8 mouse cellular contexts compared by ENCODE assay signal in the genomic region with DNA sequence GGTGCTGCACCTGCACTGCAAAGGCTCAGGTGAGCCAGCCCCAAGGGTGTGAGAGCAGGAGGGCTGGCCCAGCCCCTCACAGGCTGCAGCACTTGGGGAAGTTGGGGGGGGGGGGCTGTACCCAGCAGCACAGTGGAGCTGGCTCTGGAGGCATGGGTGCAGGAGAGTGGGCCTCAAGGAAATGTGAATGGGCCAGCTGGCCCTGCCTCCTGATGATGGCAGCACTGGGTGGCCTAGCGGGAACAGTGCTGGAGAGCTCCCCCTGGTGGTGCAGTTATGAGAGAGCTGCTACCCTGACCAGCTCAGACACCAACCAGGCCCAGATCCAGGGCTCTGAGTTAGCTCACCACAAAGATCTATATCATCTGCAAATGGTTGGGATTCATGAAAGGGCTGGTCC. TPM values are rescaled to one million over a fixed set of nuclear protein-coding genes. Genes with fewer than 3 reads are reported as not detected.
DNase-seq lines count a peak whose midpoint lies in the region; ATAC-seq and TF ChIP-seq lines count a peak whose summit lies in the region.

No protein-coding gene starts in this region.

- TF ChIP-seq POLR2A in embryonic fibroblast, embryonic 13.5 days (IDR thresholded peaks at IDR 0.05; ENCODE audit: low read depth, low read length), result no peak

- H3K4me2 ChIP-seq in heart, embryonic 11.5 days, result no peak overlapping the region
- H3K4me2 ChIP-seq in lung, postnatal 0 days (replicated peaks; ENCODE audit: low read depth, low read length), result no peak overlapping the region

- H3K27ac ChIP-seq in heart, embryonic 11.5 days (ENCODE audit: low read depth, low read length), result no peak overlapping the region
- H3K27ac ChIP-seq in embryonic fibroblast, embryonic 13.5 days (ENCODE audit: insufficient read depth, low read length), result no peak overlapping the region
- no peak overlapping the region for H3K27ac ChIP-seq in lung, postnatal 0 days (ENCODE audit: low read length)

- intact Hi-C loops in heart, postnatal 14 days (cut with DNase I), result no loop called here

- H3K4me3 ChIP-seq in heart, embryonic 11.5 days (ENCODE audit: low read depth, low read length), result no peak overlapping the region
- H3K4me3 ChIP-seq in embryonic fibroblast, embryonic 13.5 days (ENCODE audit: insufficient read depth, low read length), result no peak overlapping the region
- no peak overlapping the region for H3K4me3 ChIP-seq in lung, postnatal 0 days (ENCODE audit: low read depth, low read length)

- no peak for TF ChIP-seq EP300 in lung, postnatal 0 days (IDR thresholded peaks at IDR 0.05)

- no peak; the same call in 1 of the 2 replicates for ATAC-seq in heart, embryonic 11.5 days (replicated peaks; ENCODE audit: insufficient number of reproducible peaks, low FRiP score, low TSS enrichment)
- ATAC-seq in lung, postnatal 0 days, result peak; percentile 60

- H3K27me3 ChIP-seq in heart, embryonic 11.5 days (ENCODE audit: control insufficient read depth, insufficient read depth, low read length), result no peaks in the 10 kb centered on the region
- no peaks in the 10 kb centered on the region for H3K27me3 ChIP-seq in lung, postnatal 0 days (replicated peaks; ENCODE audit: insufficient read depth, low read length)

- peak; percentile 38 to 59 for DNase-seq in heart, adult 18-20 months
- DNase-seq in adrenal gland, postnatal 36 days, result peak; percentile 84 to 90
- peak; percentile 51 to 72 for DNase-seq in heart, postnatal 14 days
- DNase-seq in layer of hippocampus, adult 9-11 months, result peak; percentile 49
- peak; percentile 76 for DNase-seq in lung, postnatal 0 days (ENCODE audit: low spot score)
- peak; percentile 35 for DNase-seq in right cerebral cortex, postnatal 25 days

- H3K9ac ChIP-seq in heart, embryonic 11.5 days (ENCODE audit: low read depth, low read length), result no peak overlapping the region
- H3K9ac ChIP-seq in lung, postnatal 0 days (replicated peaks; ENCODE audit: low read depth), result no peak overlapping the region

- TF ChIP-seq CTCF in embryonic fibroblast, embryonic 13.5 days (IDR thresholded peaks at IDR 0.05; ENCODE audit: borderline replicate concordance, insufficient read depth, low read length), result peak; percentile 88
- TF ChIP-seq CTCF in lung, postnatal 0 days (IDR thresholded peaks at IDR 0.05), result peak; percentile 92

- no peaks in the 10 kb centered on the region for H3K36me3 ChIP-seq in heart, embryonic 11.5 days (ENCODE audit: control insufficient read depth, insufficient read depth, low read length)
- no peaks in the 10 kb centered on the region for H3K36me3 ChIP-seq in lung, postnatal 0 days (ENCODE audit: insufficient read depth, low read length)

- no peaks in the 10 kb centered on the region for H3K9me3 ChIP-seq in heart, embryonic 11.5 days (replicated peaks; ENCODE audit: control insufficient read depth, low read length)
- no peaks in the 10 kb centered on the region for H3K9me3 ChIP-seq in lung, postnatal 0 days (ENCODE audit: low read length)

- H3K4me1 ChIP-seq in heart, embryonic 11.5 days (ENCODE audit: control insufficient read depth, insufficient read depth, low read length), result 0 out of 2 replicates have a peak, but pooled peaks cover 2% of the 10 kb centered on the region
- H3K4me1 ChIP-seq in embryonic fibroblast, embryonic 13.5 days (ENCODE audit: control insufficient read depth, insufficient read depth, low read length), result no peaks in the 10 kb centered on the region
- H3K4me1 ChIP-seq in lung, postnatal 0 days (ENCODE audit: insufficient read depth, low read depth, low read length), result no peaks in the 10 kb centered on the region

- WGBS in heart, embryonic 11.5 days (ENCODE audit: insufficient replicate concordance), result 17% methylated on average over 1 of the region's 1 CpGs
- WGBS in lung, postnatal 0 days, result 14% methylated on average over 1 of the region's 1 CpGs

RNA-seq across cellular contexts. Expression of gene Bpifb9b, which starts 6.5 kb away (rescaled TPM):
- total RNA-seq in heart, adult 18-20 months (2021), result not detected
- polyA plus RNA-seq in heart, embryonic 11.5 days (2014; fragmentation: Nextera tagmentation; extraction: Ambion mirVana), result not detected in 2 replicates
- total RNA-seq in adrenal gland, postnatal 36 days (2021), result not detected
- not detected in 2 replicates for polyA plus RNA-seq in embryonic fibroblast, embryonic 13.5 days (2011; ENCODE audit: insufficient read length, low read depth, missing spikeins)
- total RNA-seq in heart, postnatal 14 days (2021), result not detected
- polyA plus RNA-seq in lung, postnatal 0 days (2015; fragmentation: Nextera tagmentation; extraction: Ambion mirVana), result not detected in 2 replicates

RNA-seq across cellular contexts. Expression of gene Bpifb9a, which starts 42.8 kb away (rescaled TPM):
- not detected for total RNA-seq in heart, adult 18-20 months (2021)
- polyA plus RNA-seq in heart, embryonic 11.5 days (2014; fragmentation: Nextera tagmentation; extraction: Ambion mirVana), result not detected in 2 replicates
- total RNA-seq in adrenal gland, postnatal 36 days (2021), result not detected
- polyA plus RNA-seq in embryonic fibroblast, embryonic 13.5 days (2011; ENCODE audit: insufficient read length, low read depth, missing spikeins), result not detected in 2 replicates
- total RNA-seq in heart, postnatal 14 days (2021), result not detected
- polyA plus RNA-seq in lung, postnatal 0 days (2015; fragmentation: Nextera tagmentation; extraction: Ambion mirVana), result not detected in 2 replicates

Comparison
In these comparisons a context has a peak if more than half of its experiments do, and no peak if none do; other contexts are left out.
1. DNase-seq: peak in every context shown above with its lines; median percentile 87 in adrenal gland, postnatal 36 days; 76 in lung, postnatal 0 days; 62 in heart, postnatal 14 days; 49 in layer of hippocampus, adult 9-11 months; 48 in heart, adult 18-20 months; 35 in right cerebral cortex, postnatal 25 days.